Mouse (Mus musculus) limb, embryonic 10.5 days (tissue): ENCODE data around the gene Krtap6-1. TPM values are rescaled to one million over a fixed set of nuclear protein-coding genes. Genes with fewer than 3 reads are reported as not detected.
"Not testable (repeated sequence)": the region's sequence is repeated elsewhere in the genome, so short reads cannot be mapped to it uniquely, and the experiment has no call there.

Source experiments
- DNase-seq: peaks from one replicate; pipeline ENCODE4 v3.0.0-alpha.2; 2017; ENCODE audit warnings: low spot score
- H3K27ac ChIP-seq: fragments of 300-500 bp; sonication (generic); 2 replicates; pipeline ENCODE4 v1.5.1; 2016; ENCODE audit warnings: mild to moderate bottlenecking
- H3K27me3 ChIP-seq: fragments of 300-500 bp; sonication (generic); 2 replicates; pipeline ENCODE4 v1.6.1; 2016; ENCODE audit warnings: low read depth, mild to moderate bottlenecking; ENCODE audit not compliant: poor library complexity, severe bottlenecking
- H3K36me3 ChIP-seq: fragments of 300-500 bp; sonication (generic); 2 replicates; pipeline ENCODE4 v1.6.1; 2016; ENCODE audit warnings: mild to moderate bottlenecking, moderate library complexity
- H3K4me1 ChIP-seq: fragments of 300-500 bp; sonication (generic); 2 replicates; pipeline ENCODE4 v1.6.1; 2016
- H3K4me3 ChIP-seq: fragments of 300-500 bp; sonication (generic); 2 replicates; pipeline ENCODE4 v1.5.1; 2016; ENCODE audit warnings: mild to moderate bottlenecking, moderate library complexity
- H3K9me3 ChIP-seq: fragments of 300-500 bp; sonication (generic); replicated peaks from 2 replicates; pipeline ENCODE4 v1.6.1; 2016; ENCODE audit warnings: mild to moderate bottlenecking
- WGBS: fragments of 180-500 bp; shearing (Covaris S2); methylation state at CpG from one replicate; pipeline ENCODE4 v1.1.7; 2016; 5-methylcytosine and 5-hydroxymethylcytosine counted together
- polyA plus RNA-seq: library from polyadenylated mRNA; unstranded; fragments of >200 nt; fragmentation: Nextera tagmentation; extraction: Ambion mirVana; gene quantifications from 2 replicates; pipeline ENCODE4 v1.2.1, GENCODE M21; 2016

Gene Krtap6-1
- polyA plus RNA-seq = not detected in 2 replicates

DNA sequence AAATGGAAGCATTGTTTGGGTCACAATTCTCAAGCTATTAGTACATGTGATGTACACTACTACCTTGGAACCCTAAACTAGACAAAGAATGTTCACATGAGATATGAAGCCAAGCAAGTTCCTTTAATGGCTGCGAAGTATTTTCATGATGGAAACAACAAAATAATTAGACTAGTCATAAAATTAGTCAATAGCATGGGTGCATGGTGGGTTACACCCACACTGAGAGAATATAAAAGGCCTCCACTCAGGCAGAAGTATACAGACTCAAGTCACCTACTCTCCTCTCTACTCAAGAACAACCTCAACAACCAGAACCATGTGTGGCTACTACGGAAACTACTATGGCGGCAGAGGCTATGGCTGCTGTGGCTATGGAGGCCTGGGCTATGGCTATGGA, at the start of gene Krtap6-1:
Krtap6-1 (plus strand) TSS at position 301 of the 400 bp plus-strand sequence.
- WGBS = 91% methylated on average over 3 of the region's 3 CpGs
- not testable (repeated sequence) for H3K4me1 ChIP-seq, H3K27me3 ChIP-seq, DNase-seq, H3K4me3 ChIP-seq, H3K27ac ChIP-seq, H3K36me3 ChIP-seq, H3K9me3 ChIP-seq

DNA sequence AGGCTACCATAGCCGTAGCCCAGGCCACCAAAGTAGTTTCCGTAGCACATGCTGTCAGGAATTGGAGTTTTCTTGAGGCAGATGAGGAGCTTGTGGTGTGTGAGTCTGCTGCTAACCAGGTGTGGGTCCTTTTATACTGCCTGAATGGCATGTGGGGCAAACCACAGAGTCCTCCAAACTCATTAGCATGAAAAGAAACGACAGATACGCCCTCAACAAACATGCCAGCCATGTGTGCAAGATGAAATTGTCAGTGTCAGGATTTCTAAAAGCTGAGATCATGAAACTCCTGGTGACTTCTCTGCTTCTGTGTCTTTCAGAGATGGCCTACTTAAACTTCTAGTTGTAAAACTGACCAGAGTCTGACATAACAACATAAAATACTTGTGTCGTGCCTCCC, 20.8 kb upstream of the Krtap6-1 start, which contains the start of gene Krtap22-2:
Krtap22-2 (minus strand) TSS at position 101 of the 400 bp plus-strand sequence.
- H3K36me3 ChIP-seq = no peaks in the 10 kb centered on the region
- H3K9me3 ChIP-seq = no peaks in the 10 kb centered on the region
- WGBS = 88% methylated on average over 5 of the region's 5 CpGs
- no peak within 1 kb of the TSS for H3K27ac ChIP-seq
- H3K27me3 ChIP-seq = no peaks in the 10 kb centered on the region
- H3K4me3 ChIP-seq = no peak within 1 kb of the TSS
- no peak for DNase-seq
- no peaks in the 10 kb centered on the region for H3K4me1 ChIP-seq

DNA sequence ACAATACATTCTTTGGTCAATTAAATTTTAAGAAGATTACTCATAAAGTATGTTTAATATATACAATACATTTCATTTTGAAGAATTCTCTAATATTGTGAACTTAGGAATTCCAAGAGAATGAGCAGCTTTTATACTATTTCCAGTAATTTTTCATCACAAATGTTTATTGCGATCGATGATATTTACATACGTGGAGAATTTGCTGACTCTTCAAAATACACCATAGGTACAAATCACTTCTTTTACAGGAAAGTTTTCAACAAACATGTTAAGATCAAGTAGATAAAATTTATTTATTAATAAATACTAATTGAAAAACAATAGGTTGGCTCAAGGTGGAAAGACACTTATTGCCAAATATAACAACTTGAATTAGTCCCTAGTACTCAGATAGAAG, 17.5 kb upstream of the Krtap6-1 start:
- H3K27me3 ChIP-seq = no peaks in the 10 kb centered on the region
- WGBS = over 99% methylated on average over 3 of the region's 3 CpGs
- DNase-seq = no peak

DNA sequence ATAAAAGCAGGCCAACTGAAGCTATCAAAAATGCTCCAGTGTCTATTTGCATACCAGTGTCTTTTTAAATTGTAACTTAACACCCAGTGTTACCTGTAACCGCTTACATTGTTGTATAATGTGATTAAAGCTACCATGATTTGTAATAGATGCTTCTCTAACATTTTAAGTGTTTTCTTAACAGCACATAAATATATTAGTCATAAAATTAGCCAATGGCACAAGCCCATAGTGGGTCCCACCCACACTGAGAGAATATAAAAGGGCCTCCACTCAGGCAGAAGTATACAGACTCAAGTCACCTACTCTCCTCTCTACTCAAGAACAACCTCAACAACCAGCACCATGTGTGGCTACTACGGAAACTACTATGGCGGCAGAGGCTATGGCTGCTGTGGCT, 16.5 kb upstream of the Krtap6-1 start, which contains the start of gene Gm10229:
Gm10229 (plus strand) TSS at position 301 of the 400 bp plus-strand sequence.
- not testable (repeated sequence) for H3K4me3 ChIP-seq, H3K4me1 ChIP-seq, H3K9me3 ChIP-seq, H3K36me3 ChIP-seq, H3K27ac ChIP-seq, H3K27me3 ChIP-seq, DNase-seq
- WGBS = 90% methylated on average over 3 of the region's 3 CpGs

More for the DNA sequence above, 17.5 kb upstream of the Krtap6-1 start:
- Histone ChIP-seq H3K9me3 (no peaks in the 10 kb centered on the region), H3K4me1 (no peaks in the 10 kb centered on the region), H3K27ac (no peak overlapping the region), H3K36me3 (no peaks in the 10 kb centered on the region), H3K4me3 (no peak overlapping the region)

DNA sequence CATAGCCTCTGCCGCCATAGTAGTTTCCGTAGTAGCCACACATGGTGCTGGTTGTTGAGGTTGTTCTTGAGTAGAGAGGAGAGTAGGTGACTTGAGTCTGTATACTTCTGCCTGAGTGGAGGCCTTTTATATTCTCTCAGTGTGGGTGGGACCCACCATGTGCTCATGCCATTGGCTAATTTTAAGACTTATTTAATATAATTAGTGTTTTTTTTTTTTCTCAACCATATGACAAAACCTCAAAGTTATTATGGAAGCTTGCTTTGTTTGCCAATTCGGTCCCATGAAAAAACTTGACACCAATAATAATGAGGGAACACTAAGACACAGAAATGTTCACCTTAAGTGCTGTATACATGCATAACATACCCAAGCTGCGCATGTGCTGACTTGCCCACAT, 9.9 kb downstream of the Krtap6-1 start, which contains the start of gene Gm10228:
Gm10228 (minus strand) TSS at position 101 of the 400 bp plus-strand sequence.
- H3K9me3 ChIP-seq, H3K27ac ChIP-seq, DNase-seq, H3K4me3 ChIP-seq, H3K4me1 ChIP-seq, H3K27me3 ChIP-seq, H3K36me3 ChIP-seq: not testable (repeated sequence)
- WGBS = 96% methylated on average over 2 of the region's 4 CpGs

DNA sequence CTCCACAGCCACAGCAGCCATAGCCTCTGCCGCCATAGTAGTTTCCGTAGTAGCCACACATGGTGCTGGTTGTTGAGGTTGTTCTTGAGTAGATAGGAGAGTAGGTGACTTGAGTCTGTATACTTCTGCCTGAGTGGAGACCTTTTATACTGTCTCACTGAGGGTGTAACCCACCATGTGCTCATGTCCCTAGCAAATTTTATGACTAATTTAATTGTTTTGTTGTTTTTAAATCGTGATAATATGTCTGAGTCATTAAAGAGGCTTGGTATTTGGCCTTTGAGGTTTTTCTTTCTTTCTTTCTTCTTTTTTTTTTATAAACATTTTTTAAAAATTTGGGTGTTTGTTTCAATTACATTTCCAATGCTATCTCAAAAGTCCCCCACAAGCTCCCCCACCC, 16.3 kb downstream of the Krtap6-1 start, which contains the start of gene Krtap6-5:
Krtap6-5 (minus strand) TSS at position 101 of the 400 bp plus-strand sequence.
- H3K4me1 ChIP-seq = no peaks in the 10 kb centered on the region
- no peak within 1 kb of the TSS for H3K4me3 ChIP-seq
- H3K9me3 ChIP-seq = no peaks in the 10 kb centered on the region
- no peaks in the 10 kb centered on the region for H3K27me3 ChIP-seq
- WGBS = 95% methylated on average over 3 of the region's 3 CpGs
- no peaks in the 10 kb centered on the region for H3K36me3 ChIP-seq
- DNase-seq = no peak
- H3K27ac ChIP-seq = no peak within 1 kb of the TSS

DNA sequence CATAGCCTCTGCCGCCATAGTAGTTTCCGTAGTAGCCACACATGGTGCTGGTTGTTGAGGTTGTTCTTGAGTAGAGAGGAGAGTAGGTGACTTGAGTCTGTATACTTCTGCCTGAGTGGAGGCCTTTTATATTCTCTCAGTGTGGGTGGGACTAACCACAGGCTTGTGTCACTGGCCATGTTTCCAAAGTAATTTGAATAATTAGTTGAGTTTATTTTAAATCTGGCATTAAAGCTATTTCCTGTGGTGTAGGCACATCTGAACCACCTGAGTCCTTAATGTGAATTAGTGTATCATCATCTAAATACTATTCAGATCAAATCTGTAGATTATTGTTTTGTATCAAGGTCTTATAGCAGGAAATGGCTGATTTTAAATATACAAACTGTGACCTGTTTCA, 32.4 kb downstream of the Krtap6-1 start, which contains the start of gene 1110025L11Rik:
1110025L11Rik (minus strand) TSS at position 101 of the 400 bp plus-strand sequence.
- not testable (repeated sequence) for H3K27me3 ChIP-seq, DNase-seq, H3K36me3 ChIP-seq, H3K9me3 ChIP-seq, H3K27ac ChIP-seq, H3K4me1 ChIP-seq, H3K4me3 ChIP-seq
- WGBS = no CpG with 5 or more reads among the region's 2 CpGs

DNA sequence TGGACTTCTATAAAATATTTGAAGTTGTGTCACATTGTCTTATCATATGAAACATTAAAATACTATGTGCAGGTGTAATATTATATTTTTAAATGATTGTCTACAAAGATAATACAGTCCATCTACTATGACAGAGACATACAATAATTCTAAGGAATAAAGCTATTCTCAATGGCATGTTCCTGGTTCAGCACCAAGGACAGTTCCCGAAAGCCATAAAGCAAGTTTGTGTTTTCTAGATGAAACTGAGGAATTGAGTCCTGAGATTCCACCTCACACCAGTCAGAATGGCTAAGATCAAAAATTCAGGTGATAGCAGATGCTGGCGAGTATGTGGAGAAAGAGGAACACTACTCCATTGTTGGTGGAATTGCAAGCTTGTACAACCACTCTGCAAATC, 39.5 kb downstream of the Krtap6-1 start:
- not testable (repeated sequence) for H3K9me3 ChIP-seq, H3K27ac ChIP-seq, H3K36me3 ChIP-seq, H3K27me3 ChIP-seq, H3K4me3 ChIP-seq, H3K4me1 ChIP-seq
- peak; percentile 46 for DNase-seq
- WGBS = 79% methylated on average over 2 of the region's 2 CpGs

Other genes starting within 250 kb of the Krtap6-1 start
- not detected in 2 replicates for gene Gm20741, start 219.5 kb upstream of the Krtap6-1 start, polyA plus RNA-seq
- not detected in 2 replicates for gene Krtap15, start 211.5 kb upstream of the Krtap6-1 start, polyA plus RNA-seq
- not detected in 2 replicates for gene Krtap14, start 205.6 kb upstream of the Krtap6-1 start, polyA plus RNA-seq
- gene Krtap19-1, start 162.3 kb upstream of the Krtap6-1 start, polyA plus RNA-seq = not detected in 2 replicates
- gene Krtap19-2, start 157.4 kb upstream of the Krtap6-1 start, polyA plus RNA-seq = not detected in 2 replicates
- gene Krtap19-3, start 153.7 kb upstream of the Krtap6-1 start, polyA plus RNA-seq = not detected in 2 replicates
- gene Krtap19-4, start 146.6 kb upstream of the Krtap6-1 start, polyA plus RNA-seq = not detected in 2 replicates
- gene Krtap19-5, start 135.2 kb upstream of the Krtap6-1 start, polyA plus RNA-seq = not detected in 2 replicates
- gene Krtap19-9b, start 99.4 kb upstream of the Krtap6-1 start, polyA plus RNA-seq = not detected in 2 replicates
- not detected in 2 replicates for gene Krtap16-3, start 68.8 kb upstream of the Krtap6-1 start, polyA plus RNA-seq
- gene Krtap22-2, start 20.9 kb upstream of the Krtap6-1 start, polyA plus RNA-seq = not detected in 2 replicates
- not detected in 2 replicates for gene Gm10229, start 16.4 kb upstream of the Krtap6-1 start, polyA plus RNA-seq
- gene Gm10228, start 9.8 kb downstream of the Krtap6-1 start, polyA plus RNA-seq = not detected in 2 replicates
- not detected in 2 replicates for gene Krtap6-5, start 16.2 kb downstream of the Krtap6-1 start, polyA plus RNA-seq
- not detected in 2 replicates for gene 1110025L11Rik, start 32.3 kb downstream of the Krtap6-1 start, polyA plus RNA-seq
- gene Krtap6-3, start 52.3 kb downstream of the Krtap6-1 start, polyA plus RNA-seq = not detected in 2 replicates
- gene Gm6358, start 109.2 kb downstream of the Krtap6-1 start, polyA plus RNA-seq = not detected in 2 replicates
- not detected in 2 replicates for gene Gm10061, start 119.4 kb downstream of the Krtap6-1 start, polyA plus RNA-seq
- not detected in 2 replicates for gene Gm9789, start 126.3 kb downstream of the Krtap6-1 start, polyA plus RNA-seq
- gene Gm7735, start 137.8 kb downstream of the Krtap6-1 start, polyA plus RNA-seq = not detected in 2 replicates
- not detected in 2 replicates for gene 1110057P08Rik, start 143.0 kb downstream of the Krtap6-1 start, polyA plus RNA-seq
- gene Krtap20-2, start 174.2 kb downstream of the Krtap6-1 start, polyA plus RNA-seq = not detected in 2 replicates